Mouse (Mus musculus) cerebellum, adult 2 months (tissue): ENCODE measurements at regions not wholly inside any gene's neighbourhood (a gene's known extent, or its start where the extent isn't known, plus 50 kb on each side); places are given as distances from the start of the nearest gene placed in this dataset.

Source experiments
- DNase-seq, 2 experiments: peaks; one replicate each; pipeline ENCODE4 v3.0.0; 2021
- H3K27ac ChIP-seq: fragments of 200-500 bp; 2 replicates; pipeline ENCODE4 v1.5.1; 2012; ENCODE audit warnings: low read length, control low read depth, inconsistent platforms; ENCODE audit not compliant: insufficient read depth
- H3K27me3 ChIP-seq: fragments of 200-500 bp; 2 replicates; pipeline ENCODE4 v1.6.1; 2012; ENCODE audit warnings: inconsistent platforms, mild to moderate bottlenecking, low read length, moderate library complexity; ENCODE audit not compliant: control insufficient read depth, insufficient read depth
- H3K4me1 ChIP-seq: fragments of 200-500 bp; 2 replicates; pipeline ENCODE4 v1.6.1; 2011; ENCODE audit warnings: low read length; ENCODE audit not compliant: control insufficient read depth, insufficient read depth
- H3K4me3 ChIP-seq: fragments of 200-500 bp; replicated peaks from 2 replicates; pipeline ENCODE3; 2011; ENCODE audit warnings: mild to moderate bottlenecking, low read depth, low read length, control low read depth; ENCODE audit not compliant: insufficient read depth
- CTCF ChIP-seq: fragments of 200-500 bp; IDR thresholded peaks from 2 replicates; pipeline ENCODE4 v1.5.1; 2011; ENCODE audit warnings: low read depth, mild to moderate bottlenecking, control low read depth, low read length, moderate library complexity, borderline replicate concordance; ENCODE audit not compliant: insufficient read depth
- POLR2A ChIP-seq: fragments of 200-500 bp; IDR thresholded peaks from 2 replicates; pipeline ENCODE4 v1.6.1; 2011; ENCODE audit warnings: low read length, control low read depth, borderline replicate concordance; ENCODE audit not compliant: insufficient read depth
- WGBS: fragments of 180-500 bp; shearing (Covaris S2); methylation state at CpG from one replicate; pipeline ENCODE4 v1.1.7; 2018; 5-methylcytosine and 5-hydroxymethylcytosine counted together

DNA sequence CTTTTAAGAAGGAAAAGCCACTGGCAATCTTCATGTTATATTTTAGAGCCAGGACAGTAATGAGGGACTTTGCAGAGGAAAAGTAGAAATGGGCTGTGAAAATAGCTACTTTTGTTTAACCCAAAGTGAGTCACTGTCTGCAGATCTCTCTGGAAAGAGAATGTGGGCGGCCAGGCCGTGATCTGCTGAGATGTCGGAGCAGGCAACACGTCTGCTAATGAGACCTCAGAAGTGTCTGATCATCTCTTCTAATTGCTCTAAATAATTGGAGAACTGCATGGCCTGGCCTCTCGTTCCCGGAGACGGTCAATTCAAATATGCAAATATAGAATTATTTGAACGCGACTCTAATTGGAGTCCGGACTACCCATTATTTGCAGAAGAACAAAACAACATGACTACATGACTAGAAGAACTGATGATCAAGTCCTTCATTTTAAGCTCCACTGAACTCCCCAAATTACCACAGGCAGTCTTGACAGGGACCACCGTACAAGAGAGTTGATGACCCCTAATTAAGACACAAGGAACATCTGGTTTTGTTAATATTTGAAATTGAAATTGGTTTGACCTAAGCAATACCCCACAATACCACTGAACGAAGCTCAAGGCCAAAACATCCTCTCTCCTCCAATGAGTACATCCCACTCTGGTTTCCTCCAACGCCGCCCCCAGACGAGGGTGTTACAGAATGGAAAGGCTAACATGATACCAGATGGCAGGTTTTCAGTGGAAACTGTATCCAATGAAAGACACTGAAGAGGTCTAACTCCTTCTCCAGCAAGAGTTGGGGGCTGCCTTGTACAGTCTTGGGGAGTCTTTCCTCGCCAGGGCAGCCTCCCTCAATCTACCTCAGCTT, 290.4 kb upstream of the Runx1 start:
- DNase-seq = no peak
- Histone ChIP-seq H3K27ac (no peak overlapping the region), H3K4me3 (no peak overlapping the region), H3K4me1 (no peaks in the 10 kb centered on the region), H3K27me3 (no peaks in the 10 kb centered on the region)
- TF ChIP-seq POLR2A = no peak
- TF ChIP-seq CTCF = no peak
- WGBS = 92% methylated on average over 16 of the region's 16 CpGs

DNA sequence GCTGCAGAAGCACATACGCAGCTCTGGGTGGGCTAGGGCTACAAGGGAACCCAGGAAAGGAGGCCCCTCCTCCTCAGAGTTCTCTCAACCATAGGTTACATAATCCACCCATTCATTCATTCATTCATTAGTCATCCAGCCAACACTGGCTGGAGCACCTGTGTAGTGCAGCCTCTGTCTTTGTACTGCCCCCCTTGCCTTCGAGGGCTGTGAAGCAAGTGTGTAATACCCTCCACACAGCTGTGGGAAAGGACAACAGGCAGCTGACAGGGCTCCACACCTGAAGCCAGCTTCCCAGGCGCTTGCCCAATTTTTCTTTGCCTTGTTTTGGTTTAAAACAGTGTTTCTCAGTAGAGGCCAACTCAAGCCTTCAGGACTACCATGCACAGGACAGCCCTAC, 285.0 kb upstream of the Runx1 start:
- Histone ChIP-seq H3K27ac (no peak overlapping the region), H3K4me3 (no peak overlapping the region), H3K4me1 (no peaks in the 10 kb centered on the region), H3K27me3 (no peaks in the 10 kb centered on the region)
- WGBS = 94% methylated on average over 3 of the region's 3 CpGs
- DNase-seq = no peak
- TF ChIP-seq CTCF = no peak
- no peak for TF ChIP-seq POLR2A

DNA sequence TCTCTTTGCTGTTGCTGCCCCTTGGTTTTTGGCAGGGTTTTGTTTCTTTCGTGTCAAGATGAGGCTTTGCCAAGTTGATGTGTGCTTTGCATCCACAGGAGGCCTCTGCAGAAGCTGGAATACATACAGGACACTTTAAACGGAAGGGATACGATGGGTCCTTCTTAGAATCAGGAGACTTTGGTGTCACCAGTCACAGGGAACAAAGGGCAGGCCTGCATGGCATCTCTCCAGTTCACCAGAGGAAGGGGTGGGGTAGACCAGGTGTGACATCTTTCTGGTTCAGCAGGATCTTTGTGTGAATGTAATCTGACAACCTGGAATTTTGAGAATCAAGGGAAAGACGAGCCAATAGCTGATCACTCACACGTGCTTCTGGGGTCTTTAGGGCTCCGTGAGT, 284.5 kb upstream of the Runx1 start:
- Histone ChIP-seq H3K4me1 (no peaks in the 10 kb centered on the region), H3K27ac (no peak overlapping the region), H3K4me3 (no peak overlapping the region), H3K27me3 (no peaks in the 10 kb centered on the region)
- 41% methylated on average over 6 of the region's 6 CpGs for WGBS
- DNase-seq = no peak
- TF ChIP-seq POLR2A (no peak), CTCF (no peak)

DNA sequence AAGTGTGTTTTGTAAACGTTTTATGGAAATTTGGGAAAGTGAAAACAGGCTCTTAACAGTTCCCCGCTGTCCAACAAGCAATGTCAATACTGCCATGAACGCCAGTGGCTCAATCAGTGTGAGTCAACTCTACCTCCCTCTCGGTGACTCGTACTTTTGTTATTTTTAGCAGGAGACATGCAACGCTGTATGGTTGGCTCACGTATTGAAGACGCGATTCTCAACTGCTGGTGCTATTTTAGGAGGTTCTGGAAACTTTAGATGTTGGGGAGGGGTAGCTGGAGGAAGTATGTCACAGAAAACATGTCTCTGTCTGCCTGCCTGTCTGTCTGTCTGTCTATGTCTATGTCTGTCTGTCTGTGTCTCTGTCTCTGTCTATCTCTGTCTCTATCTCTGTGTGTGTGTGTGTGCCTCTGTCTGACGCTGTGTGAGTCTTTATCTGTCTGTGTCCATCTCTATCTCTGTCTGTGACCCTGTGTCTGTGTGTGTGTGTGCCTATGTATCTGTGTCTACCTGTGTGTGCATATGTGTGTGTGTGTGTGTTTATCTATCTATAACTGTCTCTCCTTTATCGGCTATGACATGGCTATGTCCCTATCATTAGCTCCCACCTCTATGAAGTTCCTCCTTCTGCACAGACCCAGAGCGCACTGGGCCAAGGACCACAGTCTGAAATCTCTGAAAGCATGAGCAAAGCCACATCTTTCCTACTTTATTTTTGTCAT, 283.9 kb upstream of the Runx1 start:
- 83% methylated on average over 12 of the region's 12 CpGs for WGBS
- no peak for DNase-seq
- Histone ChIP-seq H3K4me3 (no peak overlapping the region), H3K27me3 (no peaks in the 10 kb centered on the region), H3K27ac (no peak overlapping the region), H3K4me1 (no peaks in the 10 kb centered on the region)
- no peak for TF ChIP-seq CTCF
- no peak for TF ChIP-seq POLR2A

DNA sequence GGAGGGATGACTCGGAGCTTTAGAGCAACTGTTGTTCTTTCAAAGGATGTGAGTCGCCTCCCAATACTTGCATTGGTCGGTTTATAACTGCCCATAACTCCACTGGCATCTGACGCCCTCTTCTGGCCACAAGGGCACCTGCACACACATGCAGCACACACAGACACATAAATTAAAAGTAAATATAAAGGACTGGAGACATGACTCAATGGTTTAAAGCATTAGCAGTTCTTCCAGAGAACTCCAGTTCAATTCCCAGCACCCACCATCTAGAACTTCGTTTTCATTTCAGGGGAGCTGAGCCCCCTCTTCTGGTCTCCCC, 281.5 kb upstream of the Runx1 start:
- H3K4me3 ChIP-seq = no peak overlapping the region
- H3K4me1 ChIP-seq = no peaks in the 10 kb centered on the region
- TF ChIP-seq CTCF (no peak), POLR2A (no peak)
- H3K27me3 ChIP-seq = no peaks in the 10 kb centered on the region
- WGBS = 82% methylated on average over 5 of the region's 5 CpGs
- no peak for DNase-seq
- no peak overlapping the region for H3K27ac ChIP-seq

DNA sequence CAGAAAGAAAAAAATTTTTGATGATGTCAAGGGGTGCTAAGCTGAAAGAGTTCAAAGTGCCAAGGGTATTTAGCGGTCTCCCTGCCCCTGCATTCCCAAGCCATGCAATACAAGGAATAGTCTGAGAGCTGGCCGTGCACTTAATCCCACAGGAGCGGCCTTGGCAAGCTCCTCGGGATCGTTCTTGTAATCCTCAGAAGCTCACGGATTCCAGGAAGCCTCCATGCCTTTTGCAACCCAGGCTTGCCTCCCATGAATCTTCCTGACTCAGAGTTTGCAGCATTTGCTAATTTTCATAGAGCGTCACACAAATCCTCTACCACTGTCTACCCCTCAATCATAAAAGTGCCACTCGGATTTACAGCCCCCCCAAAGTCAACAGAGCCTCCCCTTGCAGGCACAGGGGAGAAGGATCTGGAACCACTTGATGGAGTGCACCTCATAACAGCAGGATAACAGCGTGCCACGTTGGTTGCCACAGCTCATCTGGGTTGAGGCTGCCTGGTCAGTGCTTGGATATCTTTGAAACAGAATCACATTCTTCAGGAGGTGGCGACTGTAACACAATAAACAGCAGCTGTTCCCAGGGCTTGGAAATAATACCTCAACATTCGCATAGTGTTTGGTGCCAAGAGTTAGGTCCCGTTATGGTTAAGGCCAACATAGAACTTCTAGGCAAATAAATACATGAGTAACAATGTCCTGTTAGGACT, 281.0 kb upstream of the Runx1 start:
- Histone ChIP-seq H3K4me3 (no peak overlapping the region), H3K27me3 (no peaks in the 10 kb centered on the region), H3K27ac (no peak overlapping the region), H3K4me1 (no peaks in the 10 kb centered on the region)
- no peak for DNase-seq
- WGBS = 50% methylated on average over 13 of the region's 13 CpGs
- TF ChIP-seq CTCF = no peak
- TF ChIP-seq POLR2A = no peak

DNA sequence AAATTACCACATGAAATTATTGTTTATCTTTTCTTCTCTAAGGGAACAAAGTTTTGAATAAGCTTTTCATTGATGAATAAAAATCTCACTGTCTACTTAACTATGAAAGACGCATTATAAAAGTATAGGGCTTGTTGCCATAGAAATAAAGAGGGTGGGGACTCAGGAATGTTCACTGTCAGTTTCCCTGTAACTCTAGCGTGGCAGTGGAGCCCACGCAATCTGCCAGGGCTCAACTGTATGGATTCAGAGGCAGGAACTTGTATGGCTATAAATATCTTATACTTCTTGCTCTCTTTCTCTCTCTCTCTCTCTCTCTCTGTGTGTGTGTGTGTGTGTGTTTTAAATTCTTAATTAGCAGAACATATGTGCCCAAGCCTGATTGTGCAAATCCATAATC, 276.2 kb upstream of the Runx1 start:
- no peak overlapping the region for H3K27ac ChIP-seq
- TF ChIP-seq POLR2A (no peak), CTCF (no peak)
- H3K4me1 ChIP-seq = no peaks in the 10 kb centered on the region
- no peak for DNase-seq
- WGBS = 65% methylated on average over 3 of the region's 3 CpGs
- no peaks in the 10 kb centered on the region for H3K27me3 ChIP-seq
- no peak overlapping the region for H3K4me3 ChIP-seq
